In the genomic region with DNA sequence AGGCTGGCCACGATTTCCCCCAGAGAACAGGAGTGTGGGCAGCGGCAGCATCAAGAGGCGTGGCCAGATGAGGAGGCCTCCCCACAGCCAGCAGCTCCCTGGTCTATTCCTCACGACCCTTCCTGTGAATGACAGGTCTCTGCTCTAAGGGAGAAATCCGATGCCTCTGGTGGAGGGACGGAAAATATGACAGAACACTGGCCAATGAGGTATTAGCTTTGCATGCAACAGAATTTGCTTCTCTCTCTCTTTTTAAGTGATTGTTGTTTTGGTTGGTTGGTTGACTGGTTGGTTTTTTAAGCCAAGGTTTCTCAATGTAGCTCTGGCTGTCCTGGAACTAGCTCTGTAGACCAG, we compare ENCODE assay signal across 10 mouse cellular contexts. TPM values are rescaled to one million over a fixed set of nuclear protein-coding genes. Genes with fewer than 3 reads are reported as not detected.
DNase-seq lines count a peak whose midpoint lies in the region; ATAC-seq and TF ChIP-seq lines count a peak whose summit lies in the region.
"Had no signal": no experiment of that assay in that cellular context is flagged by ENCODE, and none has a peak within 500 bp of the region (broad histone marks: within the 10 kb centered on the region; RNA-seq: fewer than 3 reads in every experiment).

No protein-coding gene starts in this region.

- ATAC-seq in heart, embryonic 15.5 days (replicated peaks; ENCODE audit: insufficient number of reproducible peaks, insufficient read depth, low FRiP score, low read depth): no peak
- no peak for ATAC-seq in liver, embryonic 15.5 days (ENCODE audit: insufficient read depth)
- ATAC-seq: Patski had no signal

- H3K27me3 ChIP-seq in heart, embryonic 15.5 days: no peaks in the 10 kb centered on the region
- no peaks in the 10 kb centered on the region for H3K27me3 ChIP-seq in CH12.LX (replicated peaks)
- no peaks in the 10 kb centered on the region for H3K27me3 ChIP-seq in liver, embryonic 15.5 days
- H3K27me3 ChIP-seq: Patski had no signal

- no peak for DNase-seq in heart, postnatal 10 days
- DNase-seq in CH12.LX (ENCODE audit: extremely low read depth): peak; percentile 85
- peak; percentile 56 for DNase-seq in embryo, embryonic 11 days
- DNase-seq in right cerebral cortex, postnatal 14 days: no peak
- no peak for DNase-seq in gastrocnemius, postnatal 36 days
- DNase-seq: kidney, adult 2 months; thymus, postnatal 25 days had no signal

- intact Hi-C loops in heart, postnatal 10 days (cut with DNase I): no loop called here
- intact Hi-C loops in gastrocnemius, postnatal 36 days (cut with DNase I): no loop called here

- dilution Hi-C loops in CH12.LX (cut with MboI; ENCODE audit: extremely low pct_ligation_motif_present, extremely low pct_unique_long_range_greater_than_20kb, low sequenced_read_pairs): no loop called here

- 10% methylated on average over 6 of the region's 6 CpGs for WGBS in heart, embryonic 15.5 days
- WGBS in liver, embryonic 15.5 days (ENCODE audit: insufficient replicate concordance): 10% methylated on average over 6 of the region's 6 CpGs

- no peak for TF ChIP-seq CTCF in CH12.LX (conservative IDR thresholded peaks at IDR 0.05 in 1 of 2, IDR thresholded peaks at IDR 0.05 in 1 of 2; ENCODE audit: low read depth in 2 of 2, low read length in 2 of 2)

- no peak; the same call in 1 of the 2 replicates for TF ChIP-seq POLR2A in CH12.LX (IDR thresholded peaks at IDR 0.05; ENCODE audit: low read depth, low read length)

- H3K27ac ChIP-seq in heart, embryonic 15.5 days: peak overlapping the region; percentile 96
- H3K27ac ChIP-seq in CH12.LX (ENCODE audit: insufficient read depth, low read depth): no peak overlapping the region
- peak overlapping the region; percentile 98 for H3K27ac ChIP-seq in liver, embryonic 15.5 days (replicated peaks)

- no peaks in the 10 kb centered on the region for H3K36me3 ChIP-seq in heart, embryonic 15.5 days
- peaks cover 0 to 2% of the 10 kb centered on the region in 2 experiments for H3K36me3 ChIP-seq in CH12.LX (replicated peaks in 1 of 2; ENCODE audit: control insufficient read depth in 1 of 2, insufficient read depth in 1 of 2, low read length in 1 of 2)
- H3K36me3 ChIP-seq in liver, embryonic 15.5 days (replicated peaks): peaks cover 33% of the 10 kb centered on the region

- peak overlapping the region; percentile 49 for H3K4me2 ChIP-seq in heart, embryonic 15.5 days
- H3K4me2 ChIP-seq in CH12.LX (ENCODE audit: insufficient read depth, low read depth, poor library complexity, severe bottlenecking): peak overlapping the region; percentile 78
- H3K4me2 ChIP-seq in liver, embryonic 15.5 days: peak overlapping the region; percentile 91

- in situ Hi-C loops in CH12.LX (cut with MboI; ENCODE audit: low pct_ligation_motif_present, low pct_unique_long_range_greater_than_20kb, low sequenced_read_pairs): no loop called here

- no peaks in the 10 kb centered on the region for H3K79me2 ChIP-seq in CH12.LX (replicated peaks; ENCODE audit: control insufficient read depth, extremely low read depth, insufficient read depth, poor library complexity, severe bottlenecking)

- no peaks in the 10 kb centered on the region for H3K9me3 ChIP-seq in heart, embryonic 15.5 days (replicated peaks)
- no peaks in the 10 kb centered on the region for H3K9me3 ChIP-seq in CH12.LX (replicated peaks; ENCODE audit: low read length)
- H3K9me3 ChIP-seq in liver, embryonic 15.5 days (replicated peaks): no peaks in the 10 kb centered on the region

- peaks cover 83% of the 10 kb centered on the region for H3K4me1 ChIP-seq in heart, embryonic 15.5 days (replicated peaks)
- H3K4me1 ChIP-seq in CH12.LX (ENCODE audit: control insufficient read depth in 1 of 2, insufficient read depth in 2 of 2): peaks cover 10 to 50% of the 10 kb centered on the region in 2 experiments
- H3K4me1 ChIP-seq in liver, embryonic 15.5 days (replicated peaks): peaks cover 94% of the 10 kb centered on the region

- TF ChIP-seq EP300 in CH12.LX (IDR thresholded peaks at IDR 0.05; ENCODE audit: low read length): peak; percentile 78

- TF ChIP-seq RAD21 in CH12.LX (IDR thresholded peaks at IDR 0.05; ENCODE audit: low read depth, low read length): no peak

- no peak overlapping the region for H3K9ac ChIP-seq in heart, embryonic 15.5 days
- no peak overlapping the region for H3K9ac ChIP-seq in CH12.LX (ENCODE audit: insufficient read depth, low read depth)
- peak overlapping the region; percentile 2; the same call in 1 of the 2 replicates for H3K9ac ChIP-seq in liver, embryonic 15.5 days

- H3K4me3 ChIP-seq in heart, embryonic 15.5 days: no peak overlapping the region
- H3K4me3 ChIP-seq in CH12.LX (replicated peaks in 1 of 3; ENCODE audit: low read depth in 2 of 3, low read length in 2 of 3, poor library complexity in 1 of 3): peak overlapping the region in 1 of 3 experiments; percentile 2
- 0 out of 2 replicates have a peak overlapping the region, but pooled peaks have one; percentile 1 for H3K4me3 ChIP-seq in liver, embryonic 15.5 days (replicated peaks)

TF ChIP-seq in CH12.LX, 34 proteins besides CTCF, POLR2A, EP300 and RAD21:
- TF ChIP-seq TBP (conservative IDR thresholded peaks at IDR 0.05; ENCODE audit: low read depth, low read length) (no peak), TCF12 (IDR thresholded peaks at IDR 0.05; ENCODE audit: low read depth, low read length) (0 out of 2 replicates have a peak, but pooled peaks have one; percentile 12), CHD2 (IDR thresholded peaks at IDR 0.05; ENCODE audit: low read length) (no peak; the same call in 1 of the 2 replicates), NELFE (IDR thresholded peaks at IDR 0.05; ENCODE audit: low read depth, low read length) (no peak), SIN3A (IDR thresholded peaks at IDR 0.05; ENCODE audit: low read length) (peak; percentile 6; the same call in 1 of the 2 replicates), JUN (IDR thresholded peaks at IDR 0.05; ENCODE audit: insufficient read depth, low read depth, low read length) (peak; percentile 99), UBTF (IDR thresholded peaks at IDR 0.05; ENCODE audit: low read depth, low read length) (no peak), HCFC1 (IDR thresholded peaks at IDR 0.05; ENCODE audit: low read depth, low read length) (no peak; the same call in 1 of the 2 replicates), GABPA (IDR thresholded peaks at IDR 0.05; ENCODE audit: insufficient replicate concordance, low read depth, low read length) (no peak), IRF4 (IDR thresholded peaks at IDR 0.05; ENCODE audit: low read depth, low read length) (no peak), RCOR1 (conservative IDR thresholded peaks at IDR 0.05; ENCODE audit: low read depth, low read length) (peak; percentile 43; the same call in 1 of the 2 replicates), ZKSCAN1 (IDR thresholded peaks at IDR 0.05; ENCODE audit: borderline replicate concordance, low read depth, low read length) (no peak), ZNF384 (IDR thresholded peaks at IDR 0.05; ENCODE audit: low read depth, low read length) (no peak), ZC3H11A (IDR thresholded peaks at IDR 0.05; ENCODE audit: low read depth, low read length) (no peak), KAT2A (IDR thresholded peaks at IDR 0.05; ENCODE audit: insufficient replicate concordance, low read length) (no peak), MAX (IDR thresholded peaks at IDR 0.05; ENCODE audit: low read length) (no peak), JUND (conservative IDR thresholded peaks at IDR 0.05; ENCODE audit: low read depth, low read length) (peak; percentile 98), E2F4 (IDR thresholded peaks at IDR 0.05; ENCODE audit: insufficient replicate concordance, low read depth, low read length) (no peak), PAX5 (IDR thresholded peaks at IDR 0.05; ENCODE audit: low read length) (no peak), POLR2AphosphoS2 (IDR thresholded peaks at IDR 0.05; ENCODE audit: low read depth, low read length) (no peak), MAZ (IDR thresholded peaks at IDR 0.05; ENCODE audit: low read depth, low read length) (no peak), NRF1 (IDR thresholded peaks at IDR 0.05; ENCODE audit: low read depth, low read length) (no peak), SMC3 (IDR thresholded peaks at IDR 0.05; ENCODE audit: low read depth, low read length) (no peak), MAFK (IDR thresholded peaks at IDR 0.05; ENCODE audit: insufficient replicate concordance, low read length) (no peak), BHLHE40 (IDR thresholded peaks at IDR 0.05; ENCODE audit: low read depth, low read length) (0 out of 2 replicates have a peak, but pooled peaks have one; percentile 21), USF1 (IDR thresholded peaks at IDR 0.05; ENCODE audit: low read depth, low read length) (no peak), MEF2A (IDR thresholded peaks at IDR 0.05; ENCODE audit: borderline replicate concordance, low read depth, low read length) (0 out of 2 replicates have a peak, but pooled peaks have one; percentile 71), ELF1 (IDR thresholded peaks at IDR 0.05; ENCODE audit: low read depth, low read length) (peak; percentile 31; the same call in 1 of the 2 replicates), ETS1 (conservative IDR thresholded peaks at IDR 0.05; ENCODE audit: low read depth, low read length) (peak; percentile 80), ZMIZ1 (IDR thresholded peaks at IDR 0.05; ENCODE audit: low read depth, low read length) (no peak), MYC (IDR thresholded peaks at IDR 0.05; ENCODE audit: low read depth, low read length) (no peak), MXI1 (IDR thresholded peaks at IDR 0.05; ENCODE audit: low read depth, low read length) (no peak; the same call in 1 of the 2 replicates), CHD1 (IDR thresholded peaks at IDR 0.05; ENCODE audit: low read depth, low read length) (no peak), USF2 (conservative IDR thresholded peaks at IDR 0.05; ENCODE audit: low read depth, low read length) (no peak)

RNA-seq across cellular contexts. Expression of a gene that starts 44.3 kb away (rescaled TPM):
- 186 and 190 TPM in 2 replicates for polyA plus RNA-seq in heart, embryonic 15.5 days (2015; fragmentation: Nextera tagmentation; extraction: Ambion mirVana)
- 100 to 1,000 TPM; 167 to 178 TPM for total RNA-seq in heart, postnatal 10 days (2021)
- total RNA-seq in CH12.LX (2012; rRNA removed): 14.7 and 23.4 TPM in 2 replicates
- 9.3 and 9.9 TPM in 2 replicates for total RNA-seq in CH12.LX (2014; rRNA removed)
- 30.1 and 31.8 TPM in 2 replicates for polyA plus RNA-seq in CH12.LX (2012; ENCODE audit: insufficient read length, low read depth)
- 85.1 and 99.9 TPM in 2 replicates for polyA plus RNA-seq in liver, embryonic 15.5 days (2015; fragmentation: Nextera tagmentation; extraction: Ambion mirVana)
- 1 to 10 TPM; 6.1 to 7.8 TPM for total RNA-seq in gastrocnemius, postnatal 36 days (2021)

Comparison
In these comparisons a context has a peak if more than half of its experiments do, and no peak if none do; other contexts are left out.
1. DNase-seq: peak in CH12.LX (single experiment) and embryo, embryonic 11 days (single experiment); none in heart, postnatal 10 days (0 of 2), right cerebral cortex, postnatal 14 days (single experiment) and gastrocnemius, postnatal 36 days (0 of 2).
2. RNA of a gene that starts 44.3 kb away (total RNA-seq): 167 to 178 TPM in heart, postnatal 10 days; 9.3 to 23.4 TPM in CH12.LX and 6.1 to 7.8 TPM in gastrocnemius, postnatal 36 days; every median in the first group is over 4 times any median in the second.
3. Peak in every context shown above with its lines, with median percentiles within 50 percentile points of each other: H3K4me2 ChIP-seq.